Mouse (Mus musculus) stomach, embryonic 14.5 days (tissue): ENCODE results near the gene Ltbp1. TPM values are rescaled to one million over a fixed set of nuclear protein-coding genes. Genes with fewer than 3 reads are reported as not detected.
A peak's percentile ranks its signal among the peaks of the same experiment; 100 is the strongest.

Experiments used
- ATAC-seq: fragments of 200-750 bp; cut with Nextera tagmentation; 2 replicates; pipeline ENCODE4 v1.8.0; 2017; ENCODE audit warnings: low read depth, moderate TSS enrichment; ENCODE audit not compliant: insufficient number of reproducible peaks, insufficient read depth, low FRiP score
- H3K27ac ChIP-seq: fragments of 300-500 bp; sonication (generic); 2 replicates; pipeline ENCODE4 v1.5.1; 2014; ENCODE audit warnings: mild to moderate bottlenecking, low read length, moderate library complexity, mixed read lengths
- H3K27me3 ChIP-seq: fragments of 300-500 bp; sonication (generic); 2 replicates; pipeline ENCODE4 v1.6.1; 2014; ENCODE audit warnings: low read length, control low read depth, mixed read lengths; ENCODE audit not compliant: control insufficient read depth, insufficient read depth
- H3K36me3 ChIP-seq: fragments of 300-500 bp; sonication (generic); 2 replicates; pipeline ENCODE4 v1.6.1; 2014; ENCODE audit warnings: mild to moderate bottlenecking, control low read depth, low read length, moderate library complexity, mixed read lengths; ENCODE audit not compliant: control insufficient read depth, insufficient read depth
- H3K4me1 ChIP-seq: fragments of 300-500 bp; sonication (generic); 2 replicates; pipeline ENCODE4 v1.6.1; 2014; ENCODE audit warnings: low read length, control low read depth, mixed read lengths; ENCODE audit not compliant: control insufficient read depth, insufficient read depth
- H3K4me2 ChIP-seq: fragments of 300-500 bp; sonication (generic); replicated peaks from 2 replicates; pipeline ENCODE4 v1.6.1; 2014; ENCODE audit warnings: low read depth, low read length, control low read depth
- H3K4me3 ChIP-seq: fragments of 300-500 bp; sonication (generic); 2 replicates; pipeline ENCODE4 v1.5.1; 2014; ENCODE audit warnings: low read depth, low read length, control low read depth
- H3K9ac ChIP-seq: fragments of 300-500 bp; sonication (generic); replicated peaks from 2 replicates; pipeline ENCODE4 v1.6.1; 2014; ENCODE audit warnings: low read depth, mild to moderate bottlenecking, control low read depth, low read length, moderate library complexity, mixed read lengths
- H3K9me3 ChIP-seq: fragments of 300-500 bp; sonication (generic); 2 replicates; pipeline ENCODE4 v1.6.1; 2016; ENCODE audit warnings: low read depth, low read length, control low read depth; ENCODE audit not compliant: control insufficient read depth
- WGBS: fragments of 180-500 bp; shearing (Covaris S2); extraction: QIAGEN DNeasy Blood & Tissue Kit; methylation state at CpG from one replicate; pipeline ENCODE4 v1.1.7; 2014; 5-methylcytosine and 5-hydroxymethylcytosine counted together
- polyA plus RNA-seq: library from polyadenylated mRNA; unstranded; fragments of >200 nt; fragmentation: Nextera tagmentation; extraction: Ambion mirVana; gene quantifications from 2 replicates; pipeline ENCODE4 v1.2.1, GENCODE M21; 2014

The Ltbp1 gene
- polyA plus RNA-seq, 1 experiment from 2014 or later, result 49.3 TPM

DNA sequence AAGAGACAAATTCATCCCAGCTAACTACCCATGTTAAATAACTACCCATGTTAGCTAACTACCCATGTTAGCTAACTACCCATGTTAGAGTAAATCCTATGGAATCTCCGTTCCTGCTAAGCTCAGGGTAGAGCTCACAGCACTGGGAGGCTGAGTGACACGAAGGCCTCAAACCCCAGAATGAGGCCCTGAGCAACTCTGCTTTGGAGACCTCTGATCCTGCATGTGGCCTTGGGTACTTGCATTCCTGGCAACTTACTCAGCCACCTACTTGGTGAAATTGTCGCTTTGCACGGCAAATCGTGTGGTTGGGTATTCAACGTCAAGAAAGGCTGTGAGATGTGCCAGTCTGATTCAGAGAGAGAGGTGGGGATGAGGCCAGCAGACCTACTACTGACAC, 50.6 kb downstream of the Ltbp1 start:
- Histone ChIP-seq H3K4me3 (no peak overlapping the region), H3K4me2 (no peak overlapping the region), H3K27ac (no peak overlapping the region), H3K9me3 (no peaks in the 10 kb centered on the region), H3K4me1 (peaks cover 4% of the 10 kb centered on the region; the same call in 1 of the 2 replicates), H3K36me3 (no peaks in the 10 kb centered on the region), H3K27me3 (no peaks in the 10 kb centered on the region), H3K9ac (no peak overlapping the region)
- 88% methylated on average over 6 of the region's 6 CpGs for WGBS
- ATAC-seq, result no peak

DNA sequence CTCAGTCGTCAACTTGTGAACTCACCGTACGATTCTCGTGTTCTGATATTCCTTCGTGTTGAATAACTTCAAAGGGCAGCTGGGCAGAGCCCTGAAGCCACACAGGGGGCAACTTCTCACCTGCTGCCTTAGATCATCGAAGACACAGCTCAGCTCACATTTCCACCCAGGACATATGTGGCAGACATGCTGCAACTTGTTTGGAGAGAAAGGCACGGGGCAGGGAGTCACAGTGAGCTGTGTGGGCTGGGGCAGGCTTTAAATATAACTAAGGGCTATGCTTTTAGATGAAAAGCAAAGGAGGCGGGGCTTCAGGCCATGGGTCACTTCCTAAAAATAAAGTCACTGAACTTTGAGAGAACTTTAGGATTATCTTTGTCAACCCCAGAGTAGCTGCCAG, 51.3 kb downstream of the Ltbp1 start:
- Histone ChIP-seq H3K4me2 (no peak overlapping the region), H3K36me3 (no peaks in the 10 kb centered on the region), H3K4me3 (no peak overlapping the region), H3K4me1 (peaks cover 4% of the 10 kb centered on the region; the same call in 1 of the 2 replicates), H3K27ac (no peak overlapping the region), H3K9me3 (no peaks in the 10 kb centered on the region), H3K27me3 (no peaks in the 10 kb centered on the region), H3K9ac (no peak overlapping the region)
- 33% methylated on average over 8 of the region's 8 CpGs for WGBS
- ATAC-seq, result peak; percentile 14; the same call in 1 of the 2 replicates

DNA sequence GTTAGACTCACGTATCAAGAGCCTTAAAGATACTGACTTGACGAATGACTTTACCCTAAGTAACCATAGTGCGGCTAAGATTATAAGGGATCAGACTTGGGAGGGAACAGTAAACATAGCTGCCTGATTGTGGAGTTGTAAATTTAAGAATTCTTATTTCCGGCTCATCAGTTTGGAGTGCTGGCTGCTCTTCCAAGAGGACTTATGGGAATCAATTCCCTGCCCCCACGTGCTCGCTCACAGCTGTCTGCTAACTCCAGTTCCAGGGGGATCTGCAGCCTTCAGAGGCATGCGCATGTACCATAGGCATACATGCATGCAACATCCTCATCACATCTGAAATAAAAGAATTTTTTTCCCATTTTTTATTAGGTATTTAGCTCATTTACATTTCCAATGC, 61.0 kb downstream of the Ltbp1 start:
- no peaks in the 10 kb centered on the region for H3K27me3 ChIP-seq
- no peaks in the 10 kb centered on the region for H3K36me3 ChIP-seq
- H3K9ac ChIP-seq, result no peak overlapping the region
- peaks cover 14% of the 10 kb centered on the region; the same call in 1 of the 2 replicates for H3K4me1 ChIP-seq
- WGBS, result 43% methylated on average over 7 of the region's 7 CpGs
- H3K4me2 ChIP-seq, result no peak overlapping the region
- no peak overlapping the region for H3K27ac ChIP-seq
- no peaks in the 10 kb centered on the region for H3K9me3 ChIP-seq
- no peak overlapping the region for H3K4me3 ChIP-seq
- ATAC-seq, result no peak

DNA sequence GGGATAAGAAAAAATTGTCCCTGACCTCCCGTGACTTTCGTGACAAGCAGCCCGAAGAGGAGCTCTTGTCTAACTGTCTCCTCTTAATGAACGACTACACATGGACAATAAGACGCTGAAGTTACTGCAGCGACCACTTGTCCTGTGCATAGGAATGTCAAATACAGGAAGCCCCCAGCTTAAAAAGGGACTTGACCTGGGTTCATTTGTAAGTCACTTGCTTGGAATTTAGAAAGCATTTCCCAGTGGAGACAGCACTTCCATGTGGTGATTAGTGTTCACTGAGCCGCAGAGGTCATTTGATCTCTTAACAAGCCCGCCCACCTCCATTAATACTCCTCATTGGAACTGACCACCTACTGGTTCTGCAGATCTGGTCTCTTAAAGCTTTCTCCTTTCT, 61.9 kb downstream of the Ltbp1 start:
- H3K27me3 ChIP-seq, result no peaks in the 10 kb centered on the region
- 27% methylated on average over 8 of the region's 8 CpGs for WGBS
- no peak overlapping the region for H3K27ac ChIP-seq
- peaks cover 17% of the 10 kb centered on the region for H3K4me1 ChIP-seq
- no peak overlapping the region for H3K4me2 ChIP-seq
- no peaks in the 10 kb centered on the region for H3K36me3 ChIP-seq
- H3K9ac ChIP-seq, result no peak overlapping the region
- no peaks in the 10 kb centered on the region for H3K9me3 ChIP-seq
- H3K4me3 ChIP-seq, result no peak overlapping the region
- ATAC-seq, result no peak

DNA sequence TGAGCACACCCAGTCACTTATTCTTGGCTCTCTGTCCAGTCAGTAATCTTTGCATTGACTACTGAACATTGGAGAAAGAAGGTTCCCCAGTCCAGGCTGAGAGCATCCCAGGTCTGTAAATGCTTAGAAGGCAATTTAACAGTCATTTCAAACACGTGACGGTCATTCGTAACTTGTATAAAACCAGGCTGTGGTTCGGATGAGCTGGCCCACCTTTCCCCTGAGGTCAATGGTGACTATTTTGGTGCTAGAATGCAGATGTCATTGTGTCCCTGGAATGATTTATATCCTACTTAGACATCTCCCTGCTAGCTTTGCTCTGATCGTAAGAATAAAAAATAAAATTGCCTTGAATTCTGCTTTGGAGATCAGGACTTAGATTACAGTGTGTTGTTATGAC, 63.9 kb downstream of the Ltbp1 start:
- no peaks in the 10 kb centered on the region for H3K9me3 ChIP-seq
- H3K9ac ChIP-seq, result no peak overlapping the region
- H3K27ac ChIP-seq, result no peak overlapping the region
- H3K4me3 ChIP-seq, result no peak overlapping the region
- no peaks in the 10 kb centered on the region for H3K36me3 ChIP-seq
- H3K27me3 ChIP-seq, result no peaks in the 10 kb centered on the region
- ATAC-seq, result no peak
- no peak overlapping the region for H3K4me2 ChIP-seq
- H3K4me1 ChIP-seq, result peaks cover 26% of the 10 kb centered on the region
- 63% methylated on average over 5 of the region's 5 CpGs for WGBS

DNA sequence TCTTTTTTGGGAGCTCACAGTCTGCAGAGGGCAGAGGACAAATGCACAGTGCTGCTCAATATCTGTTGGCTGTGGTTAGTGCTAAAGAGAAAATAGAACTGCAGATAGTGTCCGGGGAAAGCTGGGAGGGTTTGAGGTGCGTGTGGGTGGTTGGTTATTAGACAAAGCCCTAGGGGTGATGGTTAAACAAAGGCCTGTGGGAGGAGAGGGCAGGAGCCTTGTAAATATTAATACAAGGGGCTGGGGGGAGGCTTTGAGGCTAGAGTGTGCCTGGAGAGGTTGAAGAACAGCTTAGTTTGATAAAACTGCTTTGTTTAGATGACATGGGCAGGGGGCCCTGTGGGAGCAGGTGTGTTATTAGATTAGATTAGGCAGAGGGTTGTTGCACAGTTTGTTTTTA, 65.8 kb downstream of the Ltbp1 start:
- ATAC-seq, result peak; percentile 81
- H3K27me3 ChIP-seq, result no peaks in the 10 kb centered on the region
- no peak overlapping the region for H3K4me2 ChIP-seq
- no peaks in the 10 kb centered on the region for H3K36me3 ChIP-seq
- no peak overlapping the region for H3K9ac ChIP-seq
- H3K27ac ChIP-seq, result 0 out of 2 replicates have a peak overlapping the region, but pooled peaks have one; percentile 27
- no peak overlapping the region for H3K4me3 ChIP-seq
- no peaks in the 10 kb centered on the region for H3K9me3 ChIP-seq
- 27% methylated on average over 2 of the region's 2 CpGs for WGBS
- H3K4me1 ChIP-seq, result peaks cover 32% of the 10 kb centered on the region

DNA sequence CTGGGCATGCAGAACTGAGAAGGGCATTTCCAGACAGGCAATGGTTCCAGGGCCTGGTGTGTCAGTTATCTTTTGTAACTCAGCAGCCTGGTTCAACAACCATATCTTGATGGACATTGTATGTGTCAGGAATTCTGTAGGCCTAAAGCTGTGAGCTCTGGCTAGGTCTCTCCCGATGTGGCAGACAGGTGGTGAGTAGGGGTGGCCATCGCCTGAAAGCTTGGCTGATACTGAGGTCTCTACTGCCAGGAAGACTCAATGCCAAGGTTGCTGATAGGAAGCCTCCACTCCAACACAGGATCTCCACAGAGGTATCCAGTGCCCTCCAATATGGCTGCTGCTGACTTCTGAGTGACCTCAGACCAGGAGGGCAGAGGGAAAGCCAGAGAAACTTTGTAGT, 66.4 kb downstream of the Ltbp1 start:
- no peak for ATAC-seq
- peak overlapping the region; percentile 33; the same call in 1 of the 2 replicates for H3K27ac ChIP-seq
- H3K36me3 ChIP-seq, result no peaks in the 10 kb centered on the region
- 79% methylated on average over 2 of the region's 2 CpGs for WGBS
- H3K4me3 ChIP-seq, result no peak overlapping the region
- H3K4me2 ChIP-seq, result no peak overlapping the region
- H3K27me3 ChIP-seq, result no peaks in the 10 kb centered on the region
- H3K4me1 ChIP-seq, result peaks cover 31% of the 10 kb centered on the region
- H3K9me3 ChIP-seq, result no peaks in the 10 kb centered on the region
- no peak overlapping the region for H3K9ac ChIP-seq

DNA sequence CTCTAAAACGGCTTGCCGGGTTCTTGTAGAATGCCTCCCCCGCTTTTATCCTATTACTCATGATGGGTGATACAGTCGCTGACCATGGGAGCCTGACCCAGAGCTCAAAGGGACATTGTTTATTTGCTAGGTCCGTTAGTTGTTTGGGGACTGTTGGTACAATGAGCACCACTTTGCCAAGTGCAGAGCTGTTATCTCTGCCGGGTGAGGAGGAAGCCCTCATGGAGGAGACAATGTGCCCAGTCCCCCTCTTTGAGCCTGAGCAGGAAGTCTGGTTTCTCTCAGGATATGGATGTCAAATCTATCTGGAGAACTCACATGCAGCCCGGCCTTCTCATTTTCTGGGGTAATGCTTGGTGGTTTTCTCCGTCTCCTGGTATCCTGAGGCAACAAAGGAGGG, 68.5 kb downstream of the Ltbp1 start:
- Histone ChIP-seq H3K27me3 (no peaks in the 10 kb centered on the region), H3K4me1 (peaks cover 26% of the 10 kb centered on the region), H3K4me3 (no peak overlapping the region), H3K27ac (peak overlapping the region; percentile 34; the same call in 1 of the 2 replicates), H3K9me3 (no peaks in the 10 kb centered on the region), H3K36me3 (no peaks in the 10 kb centered on the region), H3K4me2 (no peak overlapping the region), H3K9ac (no peak overlapping the region)
- peak; percentile 57; the same call in 1 of the 2 replicates for ATAC-seq
- 20% methylated on average over 8 of the region's 8 CpGs for WGBS

DNA sequence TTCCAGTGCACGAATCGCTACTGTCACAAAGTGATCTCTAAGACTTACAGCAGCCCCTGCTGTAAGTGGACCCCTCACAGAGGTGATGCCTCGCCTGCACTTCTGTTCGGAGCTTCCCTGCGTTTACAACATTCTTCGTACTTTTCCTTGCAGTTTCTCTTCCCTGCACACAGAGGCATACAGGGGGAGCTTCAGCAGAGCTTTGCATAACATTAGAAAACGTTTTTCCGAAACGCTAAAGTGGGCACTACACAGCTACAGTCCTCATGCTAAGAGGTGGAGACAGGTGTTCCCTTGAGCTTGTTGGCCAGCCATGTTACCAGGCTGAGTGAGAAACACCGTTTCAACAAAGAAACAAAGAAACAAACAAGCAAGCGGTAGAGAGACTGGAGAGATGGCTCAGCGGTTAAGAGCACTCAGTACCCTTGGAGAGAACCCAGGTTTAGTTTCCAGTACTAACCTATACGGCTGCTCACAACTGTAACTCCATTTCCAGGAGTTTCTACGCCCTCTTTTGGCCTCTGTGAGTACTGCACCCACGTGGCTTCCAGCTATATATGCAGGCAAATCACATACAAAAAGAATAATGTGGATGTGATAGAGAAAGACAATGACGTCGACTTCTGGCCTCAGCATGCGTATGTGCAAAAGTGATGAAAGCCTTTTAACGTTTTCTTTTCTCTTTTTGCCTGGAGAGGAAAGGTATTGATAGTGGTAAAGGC, 69.8 kb downstream of the Ltbp1 start:
- Histone ChIP-seq H3K4me2 (no peak overlapping the region), H3K4me3 (no peak overlapping the region), H3K27ac (peak overlapping the region; percentile 12; the same call in 1 of the 2 replicates), H3K9me3 (no peaks in the 10 kb centered on the region; the same call in 1 of the 2 replicates), H3K4me1 (peaks cover 26% of the 10 kb centered on the region), H3K9ac (no peak overlapping the region), H3K27me3 (no peaks in the 10 kb centered on the region), H3K36me3 (no peaks in the 10 kb centered on the region)
- no peak for ATAC-seq
- 66% methylated on average over 19 of the region's 19 CpGs for WGBS
